Mouse (Mus musculus) stomach, embryonic 16.5 days (tissue): ENCODE data around the gene Slc24a3. TPM values are rescaled to one million over a fixed set of nuclear protein-coding genes. Genes with fewer than 3 reads are reported as not detected.

ENCODE experiments used
- ATAC-seq: fragments of 200-750 bp; cut with Nextera tagmentation; 2 replicates; pipeline ENCODE4 v1.8.0; 2017; ENCODE audit warnings: moderate number of reproducible peaks, moderate TSS enrichment; ENCODE audit not compliant: insufficient read depth, low FRiP score
- H3K27ac ChIP-seq: fragments of 300-500 bp; sonication (generic); 2 replicates; pipeline ENCODE4 v1.5.1; 2014; ENCODE audit warnings: low read length
- H3K27me3 ChIP-seq: fragments of 300-500 bp; sonication (generic); 2 replicates; pipeline ENCODE4 v1.6.1; 2014; ENCODE audit warnings: low read length, control low read depth, mixed read lengths; ENCODE audit not compliant: control insufficient read depth, insufficient read depth
- H3K36me3 ChIP-seq: fragments of 300-500 bp; sonication (generic); 2 replicates; pipeline ENCODE4 v1.6.1; 2014; ENCODE audit warnings: low read length; ENCODE audit not compliant: control insufficient read depth, insufficient read depth
- H3K4me1 ChIP-seq: fragments of 300-500 bp; sonication (generic); 2 replicates; pipeline ENCODE4 v1.6.1; 2014; ENCODE audit warnings: low read length, control low read depth, mixed read lengths; ENCODE audit not compliant: control insufficient read depth, insufficient read depth
- H3K4me2 ChIP-seq: fragments of 300-500 bp; sonication (generic); 2 replicates; pipeline ENCODE4 v1.6.1; 2014; ENCODE audit warnings: low read depth, low read length, mixed read lengths
- H3K4me3 ChIP-seq: fragments of 300-500 bp; sonication (generic); replicated peaks from 2 replicates; pipeline ENCODE4 v1.5.1; 2014; ENCODE audit warnings: mild to moderate bottlenecking, low read length
- H3K9ac ChIP-seq: fragments of 300-500 bp; sonication (generic); 2 replicates; pipeline ENCODE4 v1.6.1; 2014; ENCODE audit warnings: low read length
- H3K9me3 ChIP-seq: fragments of 300-500 bp; sonication (generic); replicated peaks from 2 replicates; pipeline ENCODE4 v1.6.1; 2016; ENCODE audit warnings: low read length, control low read depth; ENCODE audit not compliant: control insufficient read depth
- WGBS: fragments of 180-500 bp; shearing (Covaris S2); extraction: QIAGEN DNeasy Blood & Tissue Kit; methylation state at CpG from one replicate; pipeline ENCODE4 v1.1.7; 2014; 5-methylcytosine and 5-hydroxymethylcytosine counted together
- polyA plus RNA-seq: library from polyadenylated mRNA; unstranded; fragments of >200 nt; fragmentation: Nextera tagmentation; extraction: Ambion mirVana; gene quantifications from 2 replicates; pipeline ENCODE4 v1.2.1, GENCODE M21; 2015

Slc24a3 gene
- polyA plus RNA-seq, 1 experiment from 2014 or later: 3.4 TPM

DNA sequence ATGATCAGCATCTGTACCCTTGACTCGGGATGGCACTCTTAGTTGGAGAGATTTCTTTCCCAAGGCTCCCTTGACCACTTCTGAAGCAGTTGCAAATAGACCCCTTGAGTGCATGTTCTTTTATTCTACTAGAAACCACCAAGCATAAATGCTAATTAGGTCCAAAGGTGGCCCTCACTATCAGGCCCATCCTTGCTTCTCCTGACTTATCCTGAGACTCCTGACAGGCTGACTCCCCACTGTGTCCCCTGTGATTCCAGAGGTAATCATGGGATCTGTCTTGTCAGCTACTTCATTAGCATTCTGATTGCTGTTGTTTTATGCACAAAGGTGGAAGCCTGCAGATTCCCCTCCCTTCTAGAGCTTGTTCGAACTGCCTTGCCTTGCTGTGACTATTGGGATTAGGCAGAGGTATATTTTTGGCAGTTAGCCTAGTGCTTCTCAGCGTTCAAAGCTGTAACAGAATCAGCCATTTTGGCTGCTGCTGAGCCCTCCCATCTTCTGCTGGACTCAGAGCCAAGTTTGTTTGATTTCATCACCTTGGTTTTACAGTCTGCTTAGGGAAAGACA lies 293.4 kb downstream of the Slc24a3 start:
- Histone ChIP-seq H3K4me1 (peaks cover 5% of the 10 kb centered on the region), H3K27me3 (no peaks in the 10 kb centered on the region), H3K27ac (no peak overlapping the region), H3K36me3 (no peaks in the 10 kb centered on the region), H3K9me3 (no peaks in the 10 kb centered on the region), H3K9ac (no peak overlapping the region), H3K4me3 (no peak overlapping the region), H3K4me2 (no peak overlapping the region)
- WGBS: 44% methylated on average over 3 of the region's 3 CpGs
- no peak for ATAC-seq

DNA sequence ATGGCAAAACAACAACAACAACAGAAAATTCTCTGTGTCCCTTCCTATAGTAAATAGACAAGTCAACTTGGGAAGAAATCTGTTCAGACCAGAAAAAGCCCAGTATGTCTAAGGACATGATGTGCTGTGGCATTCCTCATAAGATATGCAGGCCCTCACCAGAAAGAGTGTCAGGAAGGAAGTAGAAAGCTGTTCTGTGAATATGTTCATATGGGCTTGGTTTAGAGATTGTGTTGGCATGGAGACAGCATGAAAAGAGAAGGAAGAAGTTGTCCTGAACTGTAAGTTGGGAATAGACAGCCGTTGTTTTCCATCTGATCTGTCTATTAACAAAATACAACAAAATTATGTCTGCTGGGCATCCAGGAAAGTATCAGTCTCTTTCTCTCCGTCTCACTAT lies 294.7 kb downstream of the Slc24a3 start:
- WGBS: 96% methylated on average over 2 of the region's 2 CpGs
- H3K27ac ChIP-seq: no peak overlapping the region
- H3K9ac ChIP-seq: no peak overlapping the region
- no peak for ATAC-seq
- no peak overlapping the region for H3K4me3 ChIP-seq
- peaks cover under 1% of the 10 kb centered on the region for H3K4me1 ChIP-seq
- no peaks in the 10 kb centered on the region for H3K36me3 ChIP-seq
- H3K4me2 ChIP-seq: no peak overlapping the region
- no peaks in the 10 kb centered on the region for H3K9me3 ChIP-seq
- no peaks in the 10 kb centered on the region for H3K27me3 ChIP-seq

DNA sequence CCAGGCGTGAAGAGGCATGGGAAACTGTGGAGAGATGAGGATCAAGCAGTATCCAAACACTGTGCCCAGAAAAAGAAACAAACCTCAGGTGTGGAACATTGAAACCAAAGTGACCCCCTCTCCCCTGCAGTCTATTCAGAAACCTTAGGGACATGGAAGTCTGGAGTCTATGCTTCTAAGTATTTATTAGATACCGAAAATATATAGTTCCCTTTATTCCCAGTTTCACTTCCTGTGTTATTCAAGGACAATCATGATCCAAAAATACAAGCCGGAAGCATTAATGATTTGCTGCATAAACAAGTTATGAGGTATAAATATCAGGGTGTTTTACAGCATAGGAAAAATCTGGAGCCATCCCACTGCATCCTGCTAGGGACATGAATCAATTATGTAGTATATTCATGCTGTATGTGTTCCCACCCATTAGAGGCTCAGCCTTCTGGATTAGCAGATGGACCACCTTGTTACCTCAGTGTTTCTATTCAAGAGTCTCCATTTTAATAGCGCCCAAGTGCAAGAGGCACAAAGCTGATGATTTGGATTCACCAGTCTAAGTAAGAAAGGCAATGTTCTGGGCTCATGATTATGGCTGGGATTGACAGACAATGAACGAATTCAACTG lies 301.3 kb downstream of the Slc24a3 start:
- no peaks in the 10 kb centered on the region for H3K27me3 ChIP-seq
- no peak overlapping the region for H3K9ac ChIP-seq
- ATAC-seq: no peak
- no peak overlapping the region for H3K27ac ChIP-seq
- H3K4me1 ChIP-seq: no peaks in the 10 kb centered on the region
- H3K4me2 ChIP-seq: no peak overlapping the region
- H3K9me3 ChIP-seq: no peaks in the 10 kb centered on the region
- H3K4me3 ChIP-seq: no peak overlapping the region
- WGBS: 84% methylated on average over 5 of the region's 5 CpGs
- H3K36me3 ChIP-seq: no peaks in the 10 kb centered on the region

DNA sequence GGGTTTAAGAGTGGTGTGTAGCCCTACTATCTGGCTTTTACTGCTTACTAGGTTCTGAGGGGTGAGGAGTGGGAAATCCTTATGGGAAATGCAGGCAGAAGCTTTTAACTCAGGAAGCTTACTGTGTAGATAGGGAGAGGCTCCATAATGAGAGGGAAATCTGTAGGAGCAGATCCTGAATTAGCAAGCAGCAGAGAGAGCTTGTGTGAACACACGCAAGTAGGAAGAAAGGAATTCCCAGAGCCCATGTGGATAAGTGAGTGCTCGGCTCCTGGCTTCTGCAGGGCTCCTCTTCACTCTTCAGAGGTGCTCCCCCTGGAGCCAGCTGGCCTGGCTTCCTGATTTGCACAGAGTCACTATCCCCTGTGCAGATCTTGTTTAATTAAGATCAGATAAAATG lies 309.9 kb downstream of the Slc24a3 start:
- H3K9ac ChIP-seq: no peak overlapping the region
- H3K27me3 ChIP-seq: no peaks in the 10 kb centered on the region
- H3K4me1 ChIP-seq: no peaks in the 10 kb centered on the region

DNA sequence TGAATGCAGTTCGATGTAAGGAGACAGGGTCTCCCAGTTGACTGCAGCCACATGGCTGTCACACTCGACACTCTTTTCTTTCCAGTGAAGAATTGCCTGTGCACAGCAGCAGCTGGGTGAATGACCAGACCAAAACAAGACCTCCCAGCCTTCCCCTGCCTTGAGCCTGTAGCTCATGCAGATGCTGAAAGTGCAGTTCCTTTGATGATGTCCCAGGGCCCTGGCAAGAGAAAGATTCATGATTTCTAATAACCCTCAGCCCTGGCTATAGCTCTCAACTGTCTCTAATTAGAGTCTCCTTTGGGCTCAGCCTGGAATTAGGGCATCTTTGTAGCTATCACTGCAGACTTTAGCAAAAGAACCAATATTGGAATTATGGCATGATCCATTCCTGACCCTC lies 312.1 kb downstream of the Slc24a3 start:
- Histone ChIP-seq H3K4me1 (no peaks in the 10 kb centered on the region), H3K36me3 (no peaks in the 10 kb centered on the region), H3K9ac (no peak overlapping the region), H3K9me3 (no peaks in the 10 kb centered on the region), H3K27me3 (no peaks in the 10 kb centered on the region), H3K27ac (no peak overlapping the region), H3K4me3 (no peak overlapping the region), H3K4me2 (no peak overlapping the region)
- WGBS: 51% methylated on average over 2 of the region's 2 CpGs
- no peak for ATAC-seq

More for the DNA sequence above, 309.9 kb downstream of the Slc24a3 start:
- Histone ChIP-seq H3K9me3 (no peaks in the 10 kb centered on the region), H3K36me3 (no peaks in the 10 kb centered on the region), H3K27ac (no peak overlapping the region), H3K4me3 (no peak overlapping the region), H3K4me2 (no peak overlapping the region)
- no peak for ATAC-seq
- WGBS: 58% methylated on average over 2 of the region's 2 CpGs

DNA sequence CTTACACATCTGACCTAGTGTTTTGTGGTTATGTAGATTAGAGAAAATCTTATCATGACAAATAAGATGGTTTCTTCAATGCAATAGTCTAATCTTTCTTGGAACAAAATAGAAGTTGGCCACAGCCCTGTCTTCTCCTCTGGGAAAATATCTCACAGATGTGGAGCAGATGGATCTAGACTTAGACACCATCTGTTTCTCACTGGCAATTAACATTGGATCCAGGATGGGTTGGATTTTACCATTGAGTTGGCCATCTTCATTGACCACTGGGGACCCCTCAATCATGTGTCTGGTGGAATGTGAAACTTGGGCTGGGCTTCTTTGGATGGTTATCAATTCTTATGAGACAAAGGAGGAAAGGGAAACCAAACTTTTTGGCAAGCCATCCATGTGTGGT lies 332.7 kb downstream of the Slc24a3 start:
- Histone ChIP-seq H3K9ac (no peak overlapping the region), H3K27ac (no peak overlapping the region), H3K27me3 (no peaks in the 10 kb centered on the region), H3K4me3 (no peak overlapping the region), H3K36me3 (no peaks in the 10 kb centered on the region), H3K4me1 (no peaks in the 10 kb centered on the region), H3K4me2 (no peak overlapping the region), H3K9me3 (no peaks in the 10 kb centered on the region)
- no peak for ATAC-seq

DNA sequence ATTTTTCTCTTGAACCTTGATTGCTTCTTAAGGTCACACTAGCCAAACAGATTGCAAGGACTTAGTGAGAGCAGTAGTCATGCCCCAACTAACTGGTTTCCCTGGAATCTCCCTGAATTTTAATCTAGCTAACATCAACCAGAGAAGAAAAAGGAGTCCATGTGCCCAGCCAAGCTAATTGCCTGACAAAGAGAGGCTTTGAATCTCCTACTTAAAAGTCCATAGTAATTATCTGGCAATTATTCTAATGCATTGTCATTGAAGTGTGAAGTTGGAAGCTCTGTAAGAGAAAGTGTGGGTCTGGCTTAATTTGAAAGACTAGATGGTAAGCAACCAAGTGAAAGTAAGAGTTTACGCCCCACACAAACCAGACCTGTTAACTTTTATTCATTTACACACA lies 333.9 kb downstream of the Slc24a3 start:
- H3K36me3 ChIP-seq: no peaks in the 10 kb centered on the region
- H3K9me3 ChIP-seq: no peaks in the 10 kb centered on the region
- H3K27me3 ChIP-seq: no peaks in the 10 kb centered on the region
- 97% methylated on average over 1 of the region's 1 CpGs for WGBS
- H3K9ac ChIP-seq: no peak overlapping the region
- no peak overlapping the region for H3K4me2 ChIP-seq
- H3K4me1 ChIP-seq: no peaks in the 10 kb centered on the region
- no peak for ATAC-seq
- H3K27ac ChIP-seq: no peak overlapping the region
- no peak overlapping the region for H3K4me3 ChIP-seq

DNA sequence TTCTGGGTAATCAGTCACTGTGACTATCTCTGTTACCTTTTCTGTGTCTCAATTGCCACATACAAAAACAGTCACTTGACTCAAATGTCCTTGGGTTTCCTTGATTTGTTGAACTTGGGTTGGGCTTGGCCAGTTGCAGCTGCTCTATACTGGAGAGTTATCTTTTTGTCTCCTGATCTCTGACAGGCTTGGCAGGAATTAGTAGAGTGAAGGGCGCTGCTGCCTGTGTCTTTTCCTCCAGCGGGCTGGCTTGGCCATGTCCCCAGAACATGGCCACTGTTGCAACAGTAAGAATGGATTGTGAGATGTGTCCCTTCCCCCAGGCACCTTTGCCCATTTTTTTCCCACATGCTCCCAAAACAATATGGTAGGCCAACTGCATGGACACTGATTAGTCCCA lies 340.1 kb downstream of the Slc24a3 start:
- Histone ChIP-seq H3K9ac (no peak overlapping the region), H3K4me3 (no peak overlapping the region), H3K27me3 (no peaks in the 10 kb centered on the region), H3K36me3 (no peaks in the 10 kb centered on the region), H3K9me3 (no peaks in the 10 kb centered on the region), H3K27ac (no peak overlapping the region), H3K4me2 (no peak overlapping the region), H3K4me1 (no peaks in the 10 kb centered on the region)
- ATAC-seq: no peak
- 71% methylated on average over 2 of the region's 2 CpGs for WGBS

DNA sequence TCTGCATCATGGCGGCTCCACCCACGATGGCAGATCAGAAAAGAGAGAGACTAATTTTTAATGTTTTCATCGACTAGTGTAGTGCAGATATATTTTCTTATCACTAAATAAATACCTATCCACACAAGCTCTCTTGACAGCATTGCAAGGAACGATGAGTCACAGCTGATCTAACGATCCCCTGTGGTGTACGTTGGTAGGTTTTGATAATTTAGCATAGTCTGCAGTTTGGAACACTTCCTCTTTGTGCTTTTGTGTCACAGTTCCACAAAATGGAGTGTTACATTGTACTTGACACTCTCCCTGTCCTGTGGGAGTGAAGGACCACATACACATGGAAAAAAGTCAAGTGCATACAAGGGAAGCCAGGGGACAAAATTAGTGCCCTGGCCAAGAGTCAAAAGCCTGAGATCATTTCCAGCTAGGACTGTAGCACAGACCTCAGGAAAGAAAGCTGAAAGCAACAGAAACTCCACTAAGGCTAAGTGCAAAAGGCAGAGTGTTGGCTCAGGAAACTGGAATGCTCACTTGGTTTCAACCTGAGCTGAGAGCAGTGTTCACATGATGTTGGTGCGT lies 343.2 kb downstream of the Slc24a3 start:
- ATAC-seq: no peak
- 72% methylated on average over 7 of the region's 7 CpGs for WGBS
- no peak overlapping the region for H3K27ac ChIP-seq
- no peaks in the 10 kb centered on the region for H3K9me3 ChIP-seq
- no peaks in the 10 kb centered on the region for H3K36me3 ChIP-seq
- H3K27me3 ChIP-seq: no peaks in the 10 kb centered on the region
- H3K4me2 ChIP-seq: no peak overlapping the region
- H3K9ac ChIP-seq: no peak overlapping the region
- H3K4me1 ChIP-seq: no peaks in the 10 kb centered on the region
- H3K4me3 ChIP-seq: no peak overlapping the region
